ENCODE assay signal across 10 mouse cellular contexts in the genomic region with DNA sequence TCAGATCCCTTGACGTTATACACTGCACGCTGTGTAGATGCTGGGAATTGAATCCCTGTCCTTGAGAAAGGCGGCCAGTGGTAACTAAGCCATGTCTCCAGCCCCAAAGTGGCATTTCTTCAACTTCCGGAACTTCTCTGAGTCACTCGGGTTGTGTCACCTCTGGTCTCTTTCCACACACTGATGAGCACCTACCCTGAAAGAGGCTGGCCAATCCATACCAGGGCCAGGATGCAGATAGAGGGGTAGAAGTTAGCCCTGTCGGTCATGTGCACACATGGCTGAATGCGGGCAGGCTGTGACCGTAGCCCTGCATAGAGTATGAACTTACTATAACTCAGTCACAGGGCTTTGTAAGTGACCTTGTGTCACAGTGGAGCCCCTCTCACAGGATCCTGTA. TPM values are rescaled to one million over a fixed set of nuclear protein-coding genes. Genes with fewer than 3 reads are reported as not detected.
DNase-seq lines count a peak whose midpoint lies in the region; ATAC-seq and TF ChIP-seq lines count a peak whose summit lies in the region.
"Had no signal": no experiment of that assay in that cellular context is flagged by ENCODE, and none has a peak within 500 bp of the region (broad histone marks: within the 10 kb centered on the region; RNA-seq: fewer than 3 reads in every experiment).

No protein-coding gene starts in this region.

- H3K4me3 ChIP-seq in heart, embryonic 14.5 days (ENCODE audit: control insufficient read depth in 1 of 2, insufficient read depth in 1 of 2, low read depth in 1 of 2, low read length in 2 of 2) = peak overlapping the region; percentile 24 to 59; a peak in 3 of 4 replicates
- peak overlapping the region; percentile 10 to 46 (median 28) for H3K4me3 ChIP-seq in CH12.LX (replicated peaks in 1 of 3; ENCODE audit: low read depth in 2 of 3, low read length in 2 of 3, poor library complexity in 1 of 3)
- H3K4me3 ChIP-seq in intestine, embryonic 15.5 days (replicated peaks) = no peak overlapping the region
- peak overlapping the region; percentile 95 for H3K4me3 ChIP-seq in myocyte
- no peak overlapping the region for H3K4me3 ChIP-seq in hindbrain, embryonic 11.5 days (ENCODE audit: low read depth, low read length)
- no peak overlapping the region for H3K4me3 ChIP-seq in forebrain, embryonic 15.5 days

- H3K4me1 ChIP-seq in heart, embryonic 14.5 days (ENCODE audit: control insufficient read depth in 2 of 2, insufficient read depth in 2 of 2, low read length in 2 of 2) = peaks cover 56 to 78% of the 10 kb centered on the region in 2 experiments
- peaks cover 20 to 51% of the 10 kb centered on the region in 2 experiments for H3K4me1 ChIP-seq in CH12.LX (ENCODE audit: control insufficient read depth in 1 of 2, insufficient read depth in 2 of 2)
- H3K4me1 ChIP-seq in intestine, embryonic 15.5 days (replicated peaks) = peaks cover 64% of the 10 kb centered on the region
- H3K4me1 ChIP-seq in hindbrain, embryonic 11.5 days (replicated peaks; ENCODE audit: control insufficient read depth, insufficient read depth, low read length) = no peaks in the 10 kb centered on the region; the same call in 1 of the 2 replicates
- peaks cover 19% of the 10 kb centered on the region for H3K4me1 ChIP-seq in forebrain, embryonic 15.5 days

- H3K9me3 ChIP-seq in heart, embryonic 14.5 days (ENCODE audit: control insufficient read depth, low read length) = no peaks in the 10 kb centered on the region
- no peaks in the 10 kb centered on the region for H3K9me3 ChIP-seq in CH12.LX (replicated peaks; ENCODE audit: low read length)
- H3K9me3 ChIP-seq in intestine, embryonic 15.5 days = no peaks in the 10 kb centered on the region
- H3K9me3 ChIP-seq in hindbrain, embryonic 11.5 days (ENCODE audit: control insufficient read depth, low read length) = no peaks in the 10 kb centered on the region
- no peaks in the 10 kb centered on the region for H3K9me3 ChIP-seq in forebrain, embryonic 15.5 days

- no peak for TF ChIP-seq CTCF in CH12.LX (conservative IDR thresholded peaks at IDR 0.05 in 1 of 2, IDR thresholded peaks at IDR 0.05 in 1 of 2; ENCODE audit: low read depth in 2 of 2, low read length in 2 of 2)

- H3K4me2 ChIP-seq in heart, embryonic 14.5 days (ENCODE audit: low read length) = peak overlapping the region; percentile 89
- H3K4me2 ChIP-seq in CH12.LX (ENCODE audit: insufficient read depth, low read depth, poor library complexity, severe bottlenecking) (peak overlapping the region; percentile 98), myocyte (ENCODE audit: low read depth) (peak overlapping the region; percentile 95)
- peak overlapping the region; percentile 98 for H3K4me2 ChIP-seq in intestine, embryonic 15.5 days (replicated peaks)
- no peak overlapping the region for H3K4me2 ChIP-seq in hindbrain, embryonic 11.5 days (replicated peaks; ENCODE audit: low read depth, low read length)
- H3K4me2 ChIP-seq in forebrain, embryonic 15.5 days (replicated peaks) = no peak overlapping the region

- dilution Hi-C loops in CH12.LX (cut with MboI; ENCODE audit: extremely low pct_ligation_motif_present, extremely low pct_unique_long_range_greater_than_20kb, low sequenced_read_pairs) = no loop called here

- H3K27ac ChIP-seq in heart, embryonic 14.5 days (replicated peaks in 1 of 2; ENCODE audit: control insufficient read depth in 1 of 2, insufficient read depth in 1 of 2, low read depth in 2 of 2, low read length in 2 of 2) = peak overlapping the region; percentile 88 to 97
- H3K27ac ChIP-seq in CH12.LX (ENCODE audit: insufficient read depth, low read depth) = peak overlapping the region; percentile 89; the same call in 1 of the 2 replicates
- H3K27ac ChIP-seq in intestine, embryonic 15.5 days = 0 out of 2 replicates have a peak overlapping the region, but pooled peaks have one; percentile 68
- H3K27ac ChIP-seq in hindbrain, embryonic 11.5 days (ENCODE audit: low read depth, low read length) = no peak overlapping the region
- no peak overlapping the region for H3K27ac ChIP-seq in forebrain, embryonic 15.5 days (replicated peaks)

- no peaks in the 10 kb centered on the region for H3K36me3 ChIP-seq in heart, embryonic 14.5 days (ENCODE audit: control insufficient read depth, insufficient read depth, low read length)
- H3K36me3 ChIP-seq in CH12.LX (replicated peaks in 1 of 2; ENCODE audit: control insufficient read depth in 1 of 2, insufficient read depth in 1 of 2, low read length in 1 of 2) (peaks cover 0 to 14% of the 10 kb centered on the region in 2 experiments), myocyte (ENCODE audit: control insufficient read depth, insufficient read depth) (no peaks in the 10 kb centered on the region)
- no peaks in the 10 kb centered on the region for H3K36me3 ChIP-seq in intestine, embryonic 15.5 days
- no peaks in the 10 kb centered on the region for H3K36me3 ChIP-seq in hindbrain, embryonic 11.5 days (ENCODE audit: control insufficient read depth, insufficient read depth, low read length)
- H3K36me3 ChIP-seq in forebrain, embryonic 15.5 days = no peaks in the 10 kb centered on the region

- H3K79me2 ChIP-seq in CH12.LX (replicated peaks; ENCODE audit: control insufficient read depth, extremely low read depth, insufficient read depth, poor library complexity, severe bottlenecking) (peaks cover 66% of the 10 kb centered on the region), myocyte (ENCODE audit: control insufficient read depth, insufficient read depth) (peaks cover 92% of the 10 kb centered on the region)

- ATAC-seq in heart, embryonic 14.5 days (ENCODE audit: insufficient number of reproducible peaks, insufficient read depth, low FRiP score, low read depth) = no peak
- no peak for ATAC-seq in intestine, embryonic 15.5 days
- no peak for ATAC-seq in hindbrain, embryonic 11.5 days (ENCODE audit: low FRiP score)
- ATAC-seq in forebrain, embryonic 15.5 days (replicated peaks) = no peak

- peak overlapping the region; percentile 87 for H3K9ac ChIP-seq in heart, embryonic 14.5 days (ENCODE audit: low read length)
- H3K9ac ChIP-seq in CH12.LX (ENCODE audit: insufficient read depth, low read depth) = peak overlapping the region; percentile 83; the same call in 1 of the 2 replicates
- no peak overlapping the region for H3K9ac ChIP-seq in intestine, embryonic 15.5 days
- no peak overlapping the region for H3K9ac ChIP-seq in hindbrain, embryonic 11.5 days (ENCODE audit: low read depth, low read length)
- H3K9ac ChIP-seq in forebrain, embryonic 15.5 days (replicated peaks) = no peak overlapping the region

- in situ Hi-C loops in CH12.LX (cut with MboI; ENCODE audit: low pct_ligation_motif_present, low pct_unique_long_range_greater_than_20kb, low sequenced_read_pairs) = no loop called here

- TF ChIP-seq POLR2A in CH12.LX (IDR thresholded peaks at IDR 0.05; ENCODE audit: low read depth, low read length) (no peak; the same call in none of the 2 replicates), myocyte (IDR thresholded peaks at IDR 0.05; ENCODE audit: insufficient read length, low read depth) (no peak)

- no peak for DNase-seq in heart, adult 9 months (ENCODE audit: low spot score in 2 of 2)
- DNase-seq in CH12.LX (ENCODE audit: extremely low read depth) = no peak
- DNase-seq in hindbrain, embryonic 11.5 days (ENCODE audit: low spot score) = no peak
- no peak for DNase-seq in c-Kit-positive CD71-positive TER-119-positive erythroid progenitor cells, embryonic 14.5 days (ENCODE audit: low spot score)
- DNase-seq: cerebellum, postnatal 14 days; layer of hippocampus, adult 9-11 months had no signal

- no peaks in the 10 kb centered on the region for H3K27me3 ChIP-seq in heart, embryonic 14.5 days (ENCODE audit: control insufficient read depth, insufficient read depth, low read length)
- H3K27me3 ChIP-seq in CH12.LX (replicated peaks) (no peaks in the 10 kb centered on the region), myocyte (ENCODE audit: control insufficient read depth, insufficient read depth, insufficient read length) (no peaks in the 10 kb centered on the region)
- no peaks in the 10 kb centered on the region for H3K27me3 ChIP-seq in intestine, embryonic 15.5 days (replicated peaks)
- peaks cover 2% of the 10 kb centered on the region; the same call in 1 of the 2 replicates for H3K27me3 ChIP-seq in hindbrain, embryonic 11.5 days (ENCODE audit: control insufficient read depth, insufficient read depth, low read length)
- peaks cover 11% of the 10 kb centered on the region for H3K27me3 ChIP-seq in forebrain, embryonic 15.5 days

- 43% methylated on average over 8 of the region's 8 CpGs for WGBS in heart, embryonic 14.5 days
- 79% methylated on average over 8 of the region's 8 CpGs for WGBS in intestine, embryonic 15.5 days
- 90% methylated on average over 8 of the region's 8 CpGs for WGBS in hindbrain, embryonic 11.5 days
- 93% methylated on average over 8 of the region's 8 CpGs for WGBS in forebrain, embryonic 15.5 days

- no peak for TF ChIP-seq EP300 in CH12.LX (IDR thresholded peaks at IDR 0.05; ENCODE audit: low read length)

- no peak overlapping the region for H3ac ChIP-seq in myocyte (ENCODE audit: control insufficient read depth, insufficient read length)

- TF ChIP-seq RAD21 in CH12.LX (IDR thresholded peaks at IDR 0.05; ENCODE audit: low read depth, low read length) = no peak

TF ChIP-seq in CH12.LX, 34 proteins besides CTCF, POLR2A, EP300 and RAD21 (continues in another document):
- TF ChIP-seq KAT2A (IDR thresholded peaks at IDR 0.05; ENCODE audit: insufficient replicate concordance, low read length) (no peak), MYC (IDR thresholded peaks at IDR 0.05; ENCODE audit: low read depth, low read length) (0 out of 2 replicates have a peak, but pooled peaks have one; percentile 6), MXI1 (IDR thresholded peaks at IDR 0.05; ENCODE audit: low read depth, low read length) (peak; percentile 12), CHD2 (IDR thresholded peaks at IDR 0.05; ENCODE audit: low read length) (no peak)

TF ChIP-seq in myocyte, 11 proteins besides CTCF, POLR2A, EP300 and RAD21 (continues in another document):
- no peak for TF ChIP-seq POLR2AphosphoS2 (IDR thresholded peaks at IDR 0.05; ENCODE audit: insufficient read length, low read depth)
- TF ChIP-seq REST (IDR thresholded peaks at IDR 0.05; ENCODE audit: insufficient read depth, insufficient read length) = no peak
- no peak for TF ChIP-seq TCF12 (IDR thresholded peaks at IDR 0.05; ENCODE audit: insufficient read depth, poor library complexity, severe bottlenecking)
- TF ChIP-seq CEBPB (IDR thresholded peaks at IDR 0.05; ENCODE audit: insufficient read depth, poor library complexity, severe bottlenecking) = no peak
- no peak for TF ChIP-seq MYOD1 (IDR thresholded peaks at IDR 0.05; ENCODE audit: control insufficient read depth in 1 of 3, insufficient read length in 2 of 3, low read depth in 2 of 3)

RNA-seq across cellular contexts. Expression of gene Lrrfip1, which starts 57.9 kb away (rescaled TPM):
- polyA plus RNA-seq in heart, embryonic 14.5 days (2014; fragmentation: Nextera tagmentation; extraction: Ambion mirVana) = 151 and 161 TPM in 2 replicates
- 19.1 and 22.8 TPM in 2 replicates for total RNA-seq in CH12.LX (2012; rRNA removed)
- 16.9 and 17.2 TPM in 2 replicates for total RNA-seq in CH12.LX (2014; rRNA removed)
- polyA plus RNA-seq in CH12.LX (2012; ENCODE audit: insufficient read length, low read depth) = 30.5 and 31.7 TPM in 2 replicates
- 58.7 and 63.5 TPM in 2 replicates for polyA plus RNA-seq in intestine, embryonic 15.5 days (2015; fragmentation: Nextera tagmentation; extraction: Ambion mirVana)
- 83.3 TPM for polyA plus RNA-seq in myocyte (2012; fragmentation: generic; extraction: Trizol)
- 23.5 and 27.7 TPM in 2 replicates for polyA plus RNA-seq in hindbrain, embryonic 11.5 days (2014; fragmentation: Nextera tagmentation; extraction: Ambion mirVana)
- polyA plus RNA-seq in forebrain, embryonic 15.5 days (2015; fragmentation: Nextera tagmentation; extraction: Ambion mirVana) = 37.5 and 38.3 TPM in 2 replicates

Comparison
In these comparisons a context has a peak if more than half of its experiments do, and no peak if none do; other contexts are left out.
1. H3K27ac ChIP-seq: peak in heart, embryonic 14.5 days (2 of 2), CH12.LX (single experiment) and intestine, embryonic 15.5 days (single experiment); none in hindbrain, embryonic 11.5 days (single experiment) and forebrain, embryonic 15.5 days (single experiment).
2. H3K4me2 ChIP-seq: peak in heart, embryonic 14.5 days (single experiment), CH12.LX (single experiment), intestine, embryonic 15.5 days (single experiment) and myocyte (single experiment); none in hindbrain, embryonic 11.5 days (single experiment) and forebrain, embryonic 15.5 days (single experiment).
3. H3K4me3 ChIP-seq: peak in heart, embryonic 14.5 days (2 of 2), CH12.LX (3 of 3) and myocyte (single experiment); none in intestine, embryonic 15.5 days (single experiment), hindbrain, embryonic 11.5 days (single experiment) and forebrain, embryonic 15.5 days (single experiment).
4. H3K9ac ChIP-seq: peak in heart, embryonic 14.5 days (single experiment) and CH12.LX (single experiment); none in intestine, embryonic 15.5 days (single experiment), hindbrain, embryonic 11.5 days (single experiment) and forebrain, embryonic 15.5 days (single experiment).